Comparison of ENCODE assay signal across 8 mouse cellular contexts in the genomic region with DNA sequence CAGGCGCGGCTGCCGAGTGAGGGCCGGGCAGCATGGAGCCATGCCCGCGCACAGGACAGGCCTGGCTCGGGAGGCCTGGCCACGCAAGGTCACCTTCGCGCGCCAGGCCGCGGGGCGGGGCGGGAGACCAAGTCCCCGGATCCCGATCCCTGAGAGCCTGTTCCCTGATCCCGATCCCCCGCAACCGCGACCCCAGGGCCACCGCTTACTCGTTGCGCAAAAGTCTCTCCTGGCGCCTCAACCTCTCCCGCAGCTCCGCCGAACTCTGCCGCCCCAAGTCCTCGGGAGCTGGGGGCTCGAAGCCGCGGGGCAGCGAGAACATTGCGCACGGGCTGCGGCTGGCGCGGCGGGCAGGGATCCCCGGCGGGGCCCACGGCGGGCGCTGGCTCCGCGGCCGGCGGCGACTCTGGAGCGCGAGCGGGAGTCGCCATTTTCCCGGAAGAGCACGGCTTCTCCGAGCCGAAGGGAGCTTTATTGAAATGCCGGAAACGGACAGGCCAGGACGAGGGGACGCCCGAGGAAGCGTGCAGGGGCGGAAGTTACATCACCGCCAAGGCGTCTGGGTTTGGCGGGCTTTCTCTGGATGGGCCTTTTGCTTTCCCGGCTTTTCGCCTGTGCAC. TPM values are rescaled to one million over a fixed set of nuclear protein-coding genes. Genes with fewer than 3 reads are reported as not detected.
DNase-seq lines count a peak whose midpoint lies in the region; ATAC-seq lines count a peak whose summit lies in the region.

A gene (minus strand): TSS at position 461 of the 620 bp plus-strand sequence.

- peak within 1 kb of the TSS; percentile 90 for H3K4me3 ChIP-seq in hindbrain, embryonic 15.5 days

- peak within 1 kb of the TSS; percentile 96 for H3K9ac ChIP-seq in hindbrain, embryonic 15.5 days

- H3K27me3 ChIP-seq in hindbrain, embryonic 15.5 days: no peaks in the 10 kb centered on the region

- H3K27ac ChIP-seq in hindbrain, embryonic 15.5 days (replicated peaks): peak within 1 kb of the TSS; percentile 93

- peak; percentile 99 for ATAC-seq in hindbrain, embryonic 15.5 days (ENCODE audit: low FRiP score, low read depth)

- no peaks in the 10 kb centered on the region for H3K9me3 ChIP-seq in hindbrain, embryonic 15.5 days

- peak; percentile 92 for DNase-seq in T-cell, adult 2 months (ENCODE audit: low spot score)
- peak; percentile 96 for DNase-seq in cerebellum, postnatal 36 days
- DNase-seq in frontal cortex, postnatal 36 days (ENCODE audit: low spot score in 2 of 2): peak; percentile 93 to 95
- peak; percentile 84 for DNase-seq in left cerebral cortex, adult 11 months (ENCODE audit: low spot score)
- DNase-seq in lung, postnatal 4 days: peak; percentile 95 to 96
- peak; percentile 89 for DNase-seq in retina, postnatal 7 days (ENCODE audit: low read depth, low spot score)
- peak; percentile 83 for DNase-seq in urinary bladder, adult 2 months (ENCODE audit: low spot score)

- under 1% methylated on average over 70 of the region's 70 CpGs for WGBS in hindbrain, embryonic 15.5 days

- peak within 1 kb of the TSS; percentile 76 for H3K4me2 ChIP-seq in hindbrain, embryonic 15.5 days

- H3K4me1 ChIP-seq in hindbrain, embryonic 15.5 days (replicated peaks): peaks cover 15% of the 10 kb centered on the region

- peaks cover 27% of the 10 kb centered on the region for H3K36me3 ChIP-seq in hindbrain, embryonic 15.5 days

RNA-seq across cellular contexts. Expression of the gene that starts here (rescaled TPM):
- 337 and 343 TPM in 2 replicates for polyA plus RNA-seq in hindbrain, embryonic 15.5 days (2015; fragmentation: Nextera tagmentation; extraction: Ambion mirVana)
- polyA plus RNA-seq in urinary bladder, adult 2 months (2012; rRNA removed): 288 and 294 TPM in 2 replicates

Comparison
In these comparisons a context has a peak if more than half of its experiments do, and no peak if none do; other contexts are left out.
1. Peak in every context shown above with its lines: DNase-seq, ATAC-seq, H3K4me3 ChIP-seq and H3K27ac ChIP-seq.